Comparison of ENCODE assay signal across 8 mouse cellular contexts in the genomic region with DNA sequence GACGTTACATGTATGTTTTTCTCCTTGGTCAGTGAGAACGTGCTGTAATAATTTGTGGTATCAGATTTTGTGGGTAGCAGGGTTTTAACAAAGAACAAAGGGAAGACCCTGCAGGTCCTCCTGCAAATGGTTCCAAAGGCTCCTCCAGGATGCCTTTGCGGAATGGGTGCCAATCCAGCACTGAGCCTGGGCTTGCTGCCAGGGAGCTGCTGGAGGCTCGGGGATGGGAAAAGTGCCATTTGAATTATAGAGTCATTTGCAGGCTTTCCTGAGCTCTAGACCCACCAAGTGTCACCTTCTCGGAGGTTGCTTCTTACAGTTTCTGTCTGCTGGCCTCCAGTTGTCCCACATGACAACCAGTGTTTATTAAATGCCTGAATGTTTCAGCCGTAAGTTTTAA. TPM values are rescaled to one million over a fixed set of nuclear protein-coding genes. Genes with fewer than 3 reads are reported as not detected.
DNase-seq lines count a peak whose midpoint lies in the region; ATAC-seq and TF ChIP-seq lines count a peak whose summit lies in the region.
"Had no signal": no experiment of that assay in that cellular context is flagged by ENCODE, and none has a peak within 500 bp of the region (broad histone marks: within the 10 kb centered on the region; RNA-seq: fewer than 3 reads in every experiment).

No protein-coding gene starts in this region.

- H3K36me3 ChIP-seq in midbrain, embryonic 15.5 days (replicated peaks): 0 out of 2 replicates have a peak, but pooled peaks cover 3% of the 10 kb centered on the region
- peaks cover 7% of the 10 kb centered on the region; the same call in 1 of the 2 replicates for H3K36me3 ChIP-seq in midbrain, embryonic 10.5 days
- peaks cover 23% of the 10 kb centered on the region; the same call in 1 of the 2 replicates for H3K36me3 ChIP-seq in heart, postnatal 0 days (replicated peaks; ENCODE audit: control insufficient read depth, insufficient read depth, low read length)

- no peak overlapping the region for H3K27ac ChIP-seq in midbrain, embryonic 15.5 days
- no peak overlapping the region for H3K27ac ChIP-seq in midbrain, embryonic 10.5 days (replicated peaks)
- no peak overlapping the region for H3K27ac ChIP-seq in heart, postnatal 0 days (ENCODE audit: low read depth)
- H3K27ac ChIP-seq: heart, embryonic 13.5 days had no signal

- H3K4me3 ChIP-seq in midbrain, embryonic 15.5 days: no peak overlapping the region
- H3K4me3 ChIP-seq in midbrain, embryonic 10.5 days: no peak overlapping the region
- H3K4me3 ChIP-seq in heart, postnatal 0 days (ENCODE audit: low read depth, low read length): no peak overlapping the region
- H3K4me3 ChIP-seq: heart, embryonic 13.5 days had no signal

- no peak for TF ChIP-seq EP300 in heart, postnatal 0 days (IDR thresholded peaks at IDR 0.05; ENCODE audit: low read depth)

- H3K9me3 ChIP-seq in midbrain, embryonic 15.5 days: no peaks in the 10 kb centered on the region
- no peaks in the 10 kb centered on the region for H3K9me3 ChIP-seq in midbrain, embryonic 10.5 days (replicated peaks)
- no peaks in the 10 kb centered on the region for H3K9me3 ChIP-seq in heart, postnatal 0 days (replicated peaks; ENCODE audit: control insufficient read depth, low read length)
- H3K9me3 ChIP-seq: heart, embryonic 13.5 days had no signal

- 0 out of 2 replicates have a peak, but pooled peaks cover 3% of the 10 kb centered on the region for H3K4me1 ChIP-seq in midbrain, embryonic 15.5 days
- H3K4me1 ChIP-seq in midbrain, embryonic 10.5 days: no peaks in the 10 kb centered on the region
- H3K4me1 ChIP-seq in heart, postnatal 0 days (ENCODE audit: control insufficient read depth, insufficient read depth): no peaks in the 10 kb centered on the region

- DNase-seq in midbrain, embryonic 10.5 days (ENCODE audit: low spot score): no peak
- peak; percentile 92 for DNase-seq in cerebellum, adult 9-10 months
- DNase-seq in heart, postnatal 0 days (ENCODE audit: low spot score): peak; percentile 41
- DNase-seq in left cerebral cortex, adult 18-20 months (ENCODE audit: low spot score in 2 of 2): peak; percentile 81 to 82
- DNase-seq in right cerebral cortex, postnatal 4 days: peak; percentile 84
- no peak for DNase-seq in embryo, embryonic 10 days (ENCODE audit: low spot score)

- H3K27me3 ChIP-seq in midbrain, embryonic 15.5 days (replicated peaks): no peaks in the 10 kb centered on the region
- no peaks in the 10 kb centered on the region for H3K27me3 ChIP-seq in midbrain, embryonic 10.5 days (ENCODE audit: low read depth, poor library complexity, severe bottlenecking)
- H3K27me3 ChIP-seq in heart, postnatal 0 days (ENCODE audit: control insufficient read depth, insufficient read depth, low read length): no peaks in the 10 kb centered on the region
- H3K27me3 ChIP-seq: heart, embryonic 13.5 days had no signal

- no peak for TF ChIP-seq CTCF in heart, postnatal 0 days (IDR thresholded peaks at IDR 0.05; ENCODE audit: low read depth)

- H3K9ac ChIP-seq in midbrain, embryonic 15.5 days: no peak overlapping the region
- H3K9ac ChIP-seq in heart, postnatal 0 days (replicated peaks; ENCODE audit: low read depth, low read length): no peak overlapping the region
- H3K9ac ChIP-seq: heart, embryonic 13.5 days had no signal

- 0 out of 2 replicates have a peak, but pooled peaks have one; percentile 48 for ATAC-seq in midbrain, embryonic 15.5 days (replicated peaks)
- ATAC-seq in heart, postnatal 0 days (ENCODE audit: insufficient read depth, low read depth): no peak

- no peak overlapping the region for H3K4me2 ChIP-seq in midbrain, embryonic 15.5 days
- H3K4me2 ChIP-seq in heart, postnatal 0 days (ENCODE audit: low read depth, low read length): no peak overlapping the region
- H3K4me2 ChIP-seq: heart, embryonic 13.5 days had no signal

- WGBS in midbrain, embryonic 15.5 days: 58% methylated on average over 6 of the region's 6 CpGs
- 91% methylated on average over 6 of the region's 6 CpGs for WGBS in midbrain, embryonic 10.5 days
- WGBS in heart, postnatal 0 days: 28% methylated on average over 6 of the region's 6 CpGs

RNA-seq across cellular contexts. Expression of gene Efcab10, which starts 33.9 kb away (rescaled TPM):
- 4.3 and 4.4 TPM in 2 replicates for polyA plus RNA-seq in midbrain, embryonic 15.5 days (2015; fragmentation: Nextera tagmentation; extraction: Ambion mirVana)
- polyA plus RNA-seq in midbrain, embryonic 10.5 days (2016; fragmentation: Nextera tagmentation; extraction: Ambion mirVana): 0.91 and 0.98 TPM in 2 replicates
- not detected in 2 replicates for total RNA-seq in heart, postnatal 0 days (2014; rRNA removed; ENCODE audit: low replicate concordance)
- polyA plus RNA-seq in heart, postnatal 0 days (2015; fragmentation: Nextera tagmentation; extraction: Ambion mirVana): 0.73 TPM in 1 of 2 replicates, not detected in the other
- total RNA-seq in left cerebral cortex, adult 18-20 months (2021): 1 to 10 TPM; 3.3 to 4.3 TPM
- polyA plus RNA-seq: heart, embryonic 13.5 days had no signal

Comparison
In these comparisons a context has a peak if more than half of its experiments do, and no peak if none do; other contexts are left out.
1. DNase-seq: peak in cerebellum, adult 9-10 months (single experiment), heart, postnatal 0 days (single experiment), left cerebral cortex, adult 18-20 months (2 of 2) and right cerebral cortex, postnatal 4 days (single experiment); none in midbrain, embryonic 10.5 days (single experiment) and embryo, embryonic 10 days (single experiment).